Mouse (Mus musculus) thymus, adult 2 months (tissue): ENCODE data around the gene Rbbp6.

Experiments
- CTCF ChIP-seq: fragments of 200-500 bp; IDR thresholded peaks from 2 replicates; pipeline ENCODE4 v1.5.1; 2012; ENCODE audit warnings: mild to moderate bottlenecking, control low read depth, low read length, moderate library complexity, borderline replicate concordance; ENCODE audit not compliant: control insufficient read depth, poor library complexity, insufficient read depth; ENCODE audit errors: extremely low read depth
- POLR2A ChIP-seq: fragments of 200-500 bp; IDR thresholded peaks from 2 replicates; pipeline ENCODE4 v1.6.1; 2012; ENCODE audit warnings: mild to moderate bottlenecking, low read length, control low read depth, moderate library complexity; ENCODE audit not compliant: control insufficient read depth, poor library complexity, insufficient read depth; ENCODE audit errors: extremely low read depth

DNA sequence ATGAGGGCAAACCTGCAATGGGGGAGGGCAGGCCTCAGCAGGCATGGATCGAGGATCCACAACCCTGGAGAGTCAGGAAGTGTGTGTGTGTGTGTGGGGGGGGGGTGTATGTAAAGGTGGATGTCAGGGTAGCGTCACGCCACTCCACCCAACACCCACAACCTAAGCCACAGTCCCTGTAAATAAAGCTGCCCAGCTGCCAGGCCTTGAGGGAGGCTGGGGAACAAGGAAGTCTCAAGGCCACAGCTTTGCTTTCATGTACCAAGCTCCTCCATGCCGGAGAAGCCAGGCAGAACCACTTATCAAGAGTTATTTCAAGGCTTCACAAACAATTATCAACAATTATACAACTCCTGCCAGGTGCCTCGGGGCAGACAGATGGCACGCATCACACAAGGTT is 13.4 kb upstream of the Rbbp6 start:
- TF ChIP-seq POLR2A (no peak), CTCF (no peak)
